Mouse (Mus musculus): ENCODE measurements around the gene R3hdml.

GRCm38 (mm10) chr2:163542674-163543073 is 50.6 kb downstream of the R3hdml start:
- TF ChIP-seq CTCF (conservative IDR thresholded peaks at IDR 0.05 in 1 of 2, IDR thresholded peaks at IDR 0.05 in 1 of 2; ENCODE audit: low read depth in 2 of 2, low read length in 2 of 2) (no peak), RCOR1 (conservative IDR thresholded peaks at IDR 0.05; ENCODE audit: low read depth, low read length) (no peak)
